Mouse (Mus musculus) MEL (cell line): Measurements from ENCODE around the gene Men1. TPM values are rescaled to one million over a fixed set of nuclear protein-coding genes. Genes with fewer than 3 reads are reported as not detected.

Source experiments
- DNase-seq: peaks from one replicate; pipeline ENCODE4 v3.0.0; 2011; ENCODE audit warnings: low read depth, low spot score
- H3K27ac ChIP-seq: 2 replicates; pipeline ENCODE4 v1.5.1; 2012; ENCODE audit warnings: low read depth, mild to moderate bottlenecking, control low read depth, low read length, moderate library complexity; ENCODE audit not compliant: control insufficient read depth
- H3K27me3 ChIP-seq, 2 experiments: fragments of 150-350 bp in 1 of 2; sonication (generic) in 1 of 2; 2 replicates each; pipeline ENCODE4 v1.6.1; 2012; ENCODE audit warnings: low read length in 2 of 2, mild to moderate bottlenecking in 2 of 2, improper control_type of control experiment in 1 of 2, moderate library complexity in 1 of 2; ENCODE audit not compliant: insufficient read depth in 2 of 2, control insufficient read depth in 1 of 2
- H3K36me3 ChIP-seq, 2 experiments: 2 replicates each; pipeline ENCODE4 v1.6.1; 2012 to 2014; ENCODE audit warnings: low read length in 2 of 2, improper control_type of control experiment in 1 of 2, inconsistent platforms in 1 of 2, mild to moderate bottlenecking in 1 of 2; ENCODE audit not compliant: insufficient read depth in 2 of 2, control insufficient read depth in 1 of 2
- H3K4me1 ChIP-seq, 2 experiments: fragments of 150-350 bp in 1 of 2; sonication (generic) in 1 of 2; 2 replicates each; pipeline ENCODE4 v1.6.1; 2012; ENCODE audit warnings: low read length in 2 of 2, improper control_type of control experiment in 1 of 2, mild to moderate bottlenecking in 1 of 2; ENCODE audit not compliant: insufficient read depth in 2 of 2, control insufficient read depth in 1 of 2
- H3K4me3 ChIP-seq, 2 experiments: fragments of 150-350 bp in 1 of 2; sonication (generic) in 1 of 2; 2 replicates each; pipeline ENCODE4 v1.5.1; 2012; ENCODE audit warnings: low read depth in 2 of 2, low read length in 2 of 2, mild to moderate bottlenecking in 2 of 2, moderate library complexity in 2 of 2, control low read depth in 1 of 2, improper control_type of control experiment in 1 of 2; ENCODE audit not compliant: control insufficient read depth in 1 of 2, insufficient read depth in 1 of 2
- H3K79me2 ChIP-seq: 2 replicates; pipeline ENCODE4 v1.6.1; 2012; ENCODE audit warnings: mild to moderate bottlenecking, low read length, moderate library complexity; ENCODE audit not compliant: control insufficient read depth, poor library complexity, insufficient read depth
- H3K9ac ChIP-seq: 2 replicates; pipeline ENCODE4 v1.6.1; 2012; ENCODE audit warnings: low read depth, mild to moderate bottlenecking, control low read depth, low read length, moderate library complexity; ENCODE audit not compliant: control insufficient read depth, poor library complexity, severe bottlenecking
- H3K9me3 ChIP-seq: fragments of 150-350 bp; sonication (generic); replicated peaks from 2 replicates; pipeline ENCODE4 v1.6.1; 2012; ENCODE audit warnings: mild to moderate bottlenecking, low read length, improper control_type of control experiment, moderate library complexity; ENCODE audit not compliant: insufficient read depth
- CHD1 ChIP-seq: IDR thresholded peaks from 2 replicates; pipeline ENCODE4 v1.6.1; 2012; ENCODE audit warnings: low read depth, mild to moderate bottlenecking, inconsistent platforms, low read length, improper control_type of control experiment
- CHD2 ChIP-seq: IDR thresholded peaks from 2 replicates; pipeline ENCODE4 v1.6.1; 2011; ENCODE audit warnings: low read length, improper control_type of control experiment
- CTCF ChIP-seq, 3 experiments: IDR thresholded peaks in 2 of 3; conservative IDR thresholded peaks in 1 of 3; 2 replicates each; pipeline ENCODE4 v1.5.1; 2011 to 2012; ENCODE audit warnings: low read length in 3 of 3, low read depth in 2 of 3, mild to moderate bottlenecking in 2 of 3, improper control_type of control experiment in 1 of 3, inconsistent platforms in 1 of 3, mixed read lengths in 1 of 3, moderate library complexity in 1 of 3; ENCODE audit not compliant: control insufficient read depth in 1 of 3, insufficient read depth in 1 of 3, poor library complexity in 1 of 3, severe bottlenecking in 1 of 3
- ETS1 ChIP-seq: IDR thresholded peaks from 2 replicates; pipeline ENCODE4 v1.6.1; 2012; ENCODE audit warnings: low read depth, mild to moderate bottlenecking, inconsistent platforms, low read length, improper control_type of control experiment, moderate library complexity
- MAFK ChIP-seq: IDR thresholded peaks from 2 replicates; pipeline ENCODE4 v1.6.1; 2011; ENCODE audit warnings: low read depth, mild to moderate bottlenecking, low read length, improper control_type of control experiment, borderline replicate concordance
- MAX ChIP-seq: IDR thresholded peaks from 2 replicates; pipeline ENCODE4 v1.6.1; 2011; ENCODE audit warnings: low read length, improper control_type of control experiment
- MAZ ChIP-seq: IDR thresholded peaks from 2 replicates; pipeline ENCODE4 v1.6.1; 2012; ENCODE audit warnings: low read depth, mild to moderate bottlenecking, inconsistent platforms, low read length, improper control_type of control experiment
- MEF2A ChIP-seq: IDR thresholded peaks from 2 replicates; pipeline ENCODE4 v1.6.1; 2014; ENCODE audit warnings: low read depth, mild to moderate bottlenecking, inconsistent platforms, low read length, improper control_type of control experiment; ENCODE audit not compliant: poor library complexity, insufficient replicate concordance, severe bottlenecking; ENCODE audit errors: extremely low read depth
- MYB ChIP-seq: IDR thresholded peaks from 2 replicates; pipeline ENCODE4 v1.6.1; 2011; ENCODE audit warnings: mild to moderate bottlenecking, low read depth, low read length, improper control_type of control experiment
- POLR2AphosphoS2 ChIP-seq: IDR thresholded peaks from 2 replicates; pipeline ENCODE4 v1.6.1; 2011; ENCODE audit warnings: low read length, improper control_type of control experiment
- RCOR1 ChIP-seq: IDR thresholded peaks from 2 replicates; pipeline ENCODE4 v1.6.1; 2012; ENCODE audit warnings: low read depth, mild to moderate bottlenecking, inconsistent platforms, low read length, improper control_type of control experiment
- TCF12 ChIP-seq: IDR thresholded peaks from 2 replicates; pipeline ENCODE4 v1.6.1; 2014; ENCODE audit warnings: low read depth, mild to moderate bottlenecking, inconsistent platforms, low read length, improper control_type of control experiment, moderate library complexity
- USF2 ChIP-seq, 2 experiments: IDR thresholded peaks; 2 replicates each; pipeline ENCODE4 v1.6.1; 2011 to 2012; ENCODE audit warnings: improper control_type of control experiment in 2 of 2, low read length in 2 of 2, borderline replicate concordance in 1 of 2, inconsistent platforms in 1 of 2, low read depth in 1 of 2, mild to moderate bottlenecking in 1 of 2; ENCODE audit not compliant: insufficient read depth in 1 of 2
- ZKSCAN1 ChIP-seq: IDR thresholded peaks from 2 replicates; pipeline ENCODE4 v1.6.1; 2012; ENCODE audit warnings: low read depth, mild to moderate bottlenecking, inconsistent platforms, low read length, improper control_type of control experiment, moderate library complexity
- ZNF384 ChIP-seq: IDR thresholded peaks from 2 replicates; pipeline ENCODE4 v1.6.1; 2012; ENCODE audit warnings: low read depth, mild to moderate bottlenecking, inconsistent platforms, low read length, improper control_type of control experiment
- polyA plus RNA-seq, 2 experiments: library from polyadenylated mRNA; stranded (reverse) in 1 of 2; unstranded in 1 of 2; fragments of >175 nt in 1 of 2; fragments of >200 nt in 1 of 2; gene quantifications; 2 replicates each; pipeline versions ENCODE4 v1.2.1 to v1.2.4; 2012; ENCODE audit warnings: low replicate concordance in 2 of 2, low read depth in 1 of 2; ENCODE audit not compliant: insufficient read length in 2 of 2, insufficient read depth in 1 of 2, missing spikeins in 1 of 2
- total RNA-seq: library from RNA; depleted of rRNA; stranded (reverse); fragments of 300-350 nt; gene quantifications from 2 replicates; pipeline ENCODE4 v1.2.3, GENCODE M21; 2012

Gene Men1
- total and polyA plus RNA-seq, 3 experiments, result 39.4 to 132 TPM; not detected in 1

- Histone ChIP-seq H3K27ac (no peak overlapping the region), H3K9me3 (no peaks in the 10 kb centered on the region), H3K27me3 (no peaks in the 10 kb centered on the region), H3K36me3 (peaks cover 0 to 13% of the 10 kb centered on the region in 2 experiments; a peak in 2 of 4 replicates), H3K4me1 (peaks cover 3 to 18% of the 10 kb centered on the region in 2 experiments), H3K79me2 (peaks cover 14% of the 10 kb centered on the region), H3K9ac (peak overlapping the region; percentile 81), H3K4me3 (peak overlapping the region; percentile 57 to 72)
- peak; percentile 51 for DNase-seq
- no peak for TF ChIP-seq MAX
- TF ChIP-seq CHD2, result no peak
These were observed 664 bp downstream of the Men1 start for GRCm38 (mm10) chr19:6335458-6335827.

- no peak for DNase-seq
- Histone ChIP-seq H3K27me3 (no peaks in the 10 kb centered on the region), H3K9me3 (no peaks in the 10 kb centered on the region), H3K36me3 (peaks cover 0 to 13% of the 10 kb centered on the region in 2 experiments; a peak in 2 of 4 replicates), H3K4me1 (peaks cover 3 to 25% of the 10 kb centered on the region in 2 experiments), H3K9ac (no peak overlapping the region), H3K27ac (no peak overlapping the region), H3K4me3 (no peak overlapping the region), H3K79me2 (peaks cover 14% of the 10 kb centered on the region)
- no peak for TF ChIP-seq CHD2
- no peak for TF ChIP-seq CTCF (IDR thresholded peaks at IDR 0.05 in 2 of 3, conservative IDR thresholded peaks at IDR 0.05 in 1 of 3; ENCODE audit: control insufficient read depth in 1 of 3, insufficient read depth in 1 of 3, low read depth in 2 of 3, low read length in 3 of 3, poor library complexity in 1 of 3, severe bottlenecking in 1 of 3)
- TF ChIP-seq MEF2A, result no peak
- TF ChIP-seq ZKSCAN1, result no peak
- TF ChIP-seq CHD1, result no peak
- TF ChIP-seq RCOR1, result no peak
- no peak for TF ChIP-seq ZNF384
- TF ChIP-seq ETS1, result no peak
- no peak for TF ChIP-seq MYB
- no peak for TF ChIP-seq USF2 (IDR thresholded peaks at IDR 0.05; ENCODE audit: borderline replicate concordance in 1 of 2, insufficient read depth in 1 of 2, low read depth in 1 of 2, low read length in 2 of 2)
- TF ChIP-seq POLR2AphosphoS2, result no peak
- TF ChIP-seq MAZ, result no peak
- no peak for TF ChIP-seq TCF12
- no peak for TF ChIP-seq MAFK
These were observed 2.1 kb downstream of the Men1 start for GRCm38 (mm10) chr19:6336920-6337319.
